Mouse (Mus musculus) frontal cortex, adult 2 months (tissue): ENCODE measurements at regions not wholly inside any gene's neighbourhood (a gene's known extent, or its start where the extent isn't known, plus 50 kb on each side); places are given as distances from the start of the nearest gene placed in this dataset.

ENCODE experiments used
- DNase-seq, 2 experiments: peaks; one replicate each; pipeline ENCODE4 v3.0.0; 2022; ENCODE audit warnings: low spot score in 1 of 2; ENCODE audit errors: extremely low spot score in 1 of 2

DNA sequence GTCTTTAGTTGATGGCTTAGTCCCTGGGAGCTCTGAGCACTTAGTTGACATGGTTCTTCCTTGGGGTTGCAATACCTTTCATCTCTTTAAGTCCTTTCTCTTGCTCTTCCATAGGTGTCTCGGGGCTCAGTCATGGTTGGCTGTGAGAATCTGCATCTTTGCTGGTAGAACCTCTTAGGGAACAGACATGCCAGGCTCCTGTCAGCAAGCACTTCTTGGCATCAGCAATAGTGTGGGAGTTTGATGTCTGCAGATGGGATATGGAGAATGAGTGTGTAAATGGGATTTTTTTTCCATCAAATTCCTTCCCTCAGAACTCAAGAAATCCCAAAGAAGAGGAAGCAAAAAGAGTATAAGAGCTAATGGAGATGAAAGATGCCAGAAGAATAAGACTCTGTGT, 1975.9 kb upstream of the Gm12353 start:
- DNase-seq: peak in 1 of 2 experiments; percentile 37

DNA sequence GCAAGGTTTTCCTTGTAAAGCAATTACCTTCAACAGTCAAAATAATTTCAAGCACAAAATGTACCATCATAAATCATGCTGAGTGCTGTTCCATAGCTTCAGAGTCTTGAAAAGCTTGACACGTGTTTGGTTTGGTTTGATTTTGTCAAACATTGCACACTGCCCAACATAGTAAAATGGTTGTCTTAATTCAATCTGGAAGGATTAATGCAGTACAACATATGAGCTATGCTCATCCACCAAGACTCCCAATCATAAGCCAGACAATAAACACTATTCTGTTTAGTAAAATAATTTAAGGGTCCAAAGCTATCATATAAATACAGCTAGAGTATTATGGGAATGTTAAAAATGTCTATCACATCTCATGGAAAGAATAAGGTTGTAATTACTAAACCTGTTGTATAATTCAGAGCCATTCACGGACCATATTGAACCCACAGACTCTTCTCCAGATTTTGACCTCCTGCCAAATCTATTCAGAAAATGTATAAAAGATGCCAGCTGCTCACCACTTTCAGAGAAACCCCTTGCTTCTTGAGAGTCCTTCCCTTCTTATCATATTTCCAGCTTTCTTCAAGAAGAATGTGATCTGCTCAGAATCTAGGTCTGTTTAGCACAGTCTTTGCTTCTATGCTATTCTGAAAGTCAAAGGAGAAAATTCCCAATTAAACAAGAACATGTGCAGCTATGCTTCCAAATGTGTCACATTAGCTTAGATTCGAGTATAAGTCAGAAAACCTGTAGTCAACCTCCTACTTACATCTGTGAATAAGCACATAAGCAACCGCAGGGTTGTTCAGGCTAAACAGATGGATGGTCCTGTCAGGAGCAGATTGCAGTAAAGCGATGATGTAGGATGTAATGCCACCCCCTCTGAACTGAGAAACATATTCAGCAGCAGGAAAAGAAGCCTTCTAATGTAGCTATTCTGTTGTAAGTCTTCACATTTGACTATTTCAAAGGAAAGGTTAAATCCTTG, 1969.4 kb upstream of the Gm12353 start:
- peak; percentile 83 to 90 for DNase-seq

DNA sequence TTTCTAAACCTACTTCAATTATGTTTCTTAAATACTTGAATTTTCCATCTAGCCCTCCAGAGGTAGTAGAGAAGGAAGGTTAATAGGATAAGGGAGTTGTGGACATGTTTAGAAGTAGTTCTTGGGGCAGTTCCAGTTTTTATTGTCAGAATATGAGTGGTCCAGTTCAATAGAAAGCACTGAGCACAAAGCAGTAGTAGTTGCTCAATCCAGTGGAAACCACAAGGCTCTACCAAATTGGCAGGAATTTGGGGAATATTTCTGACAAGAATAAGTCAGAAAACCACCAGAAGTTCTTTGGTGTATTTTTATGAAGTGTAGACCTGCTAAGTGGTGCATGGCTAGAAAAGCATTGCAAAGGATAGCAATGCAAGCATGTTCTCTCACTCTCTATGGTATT, 1958.5 kb upstream of the Gm12353 start:
- no peak for DNase-seq

DNA sequence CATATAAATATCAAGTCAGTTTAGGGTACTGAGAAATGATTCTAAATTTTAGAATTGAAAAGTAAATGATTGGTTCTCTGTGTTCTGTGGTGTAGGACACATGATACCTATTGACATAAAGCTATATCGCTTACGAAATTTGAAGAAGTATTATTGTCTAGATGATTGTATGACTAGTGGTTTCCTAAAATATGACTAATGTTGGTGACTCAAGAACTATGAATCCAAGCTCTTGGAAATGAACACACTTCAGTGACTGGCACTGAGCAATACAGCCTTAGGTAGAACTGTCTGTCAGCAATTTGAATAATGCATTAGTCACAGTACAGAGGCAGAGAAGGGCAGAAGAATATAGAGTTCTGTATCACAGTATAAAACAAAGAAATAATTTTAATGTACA, 1955.9 kb upstream of the Gm12353 start:
- DNase-seq: no peak

DNA sequence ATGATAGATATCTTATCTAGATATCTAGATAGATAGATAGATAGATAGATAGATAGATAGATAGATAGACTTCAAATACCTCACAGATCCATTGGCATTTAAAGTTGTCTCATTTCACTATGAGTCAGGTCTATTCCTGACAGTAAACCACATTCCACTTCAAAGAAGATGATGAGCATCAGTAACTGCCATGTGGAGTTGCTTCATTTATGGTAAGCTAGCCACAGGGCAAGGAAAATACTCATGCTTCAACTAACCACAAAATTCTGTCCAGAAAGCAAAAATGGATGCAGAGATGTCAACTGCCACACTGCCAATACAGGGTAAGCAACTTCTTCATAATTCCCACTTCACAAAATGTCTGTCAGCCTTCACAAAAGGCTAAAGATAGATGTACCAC, 1951.7 kb upstream of the Gm12353 start:
- no peak for DNase-seq

DNA sequence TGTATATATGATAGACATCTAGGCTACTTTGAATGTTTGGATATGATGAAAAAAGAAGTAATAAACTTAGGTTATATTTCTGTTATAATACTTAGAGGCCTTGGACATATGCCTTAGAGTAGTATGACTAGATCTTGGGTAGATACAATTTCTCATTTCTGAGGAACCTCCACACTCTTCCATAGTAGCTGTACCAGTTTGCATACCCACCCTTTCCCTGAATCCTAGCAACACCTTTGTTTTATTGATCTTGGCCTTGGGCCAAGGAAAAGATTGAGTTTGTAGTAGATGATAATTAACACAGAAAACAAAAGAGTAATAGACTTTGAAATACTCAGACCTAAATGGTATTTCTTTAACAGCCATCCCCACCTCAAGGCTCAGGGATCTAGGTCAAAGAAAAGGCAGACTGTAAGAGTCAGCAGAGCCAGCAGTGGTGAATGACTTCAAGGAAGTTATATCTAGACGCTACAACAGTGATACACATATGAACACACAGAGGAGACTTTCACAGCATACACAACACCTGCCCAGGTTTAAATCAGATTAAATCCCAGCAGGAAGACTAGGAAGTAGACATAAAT, 1937.9 kb upstream of the Gm12353 start:
- DNase-seq: no peak
